Mouse (Mus musculus) ovary, postnatal 10 days (tissue): ENCODE results near the gene Hoxc8.

Experiments
- DNase-seq: peaks from one replicate; pipeline ENCODE4 v3.0.0; 2022; ENCODE audit warnings: low spot score

The Hoxc8 gene

GRCm38 (mm10) chr15:102965003-102965891 is 25.2 kb upstream of the Hoxc8 start:
- DNase-seq = no peak

- peak; percentile 71 for DNase-seq
These were observed 24.3 kb upstream of the Hoxc8 start for GRCm38 (mm10) chr15:102965892-102966775.

- DNase-seq = no peak
These were observed 23.6 kb upstream of the Hoxc8 start, which contains the start of gene Hoxc10 for GRCm38 (mm10) chr15:102966776-102967311. Hoxc10 (plus strand) TSS chr15:102966796.

- no peak for DNase-seq
These were observed 23.2 kb upstream of the Hoxc8 start, which contains the start of gene Hoxc5 for GRCm38 (mm10) chr15:102967312-102967510. Hoxc5 (plus strand) TSS chr15:102967443.

- no peak for DNase-seq
These were observed 22.7 kb upstream of the Hoxc8 start for GRCm38 (mm10) chr15:102967511-102968397.

- no peak for DNase-seq
These were observed 21.1 kb upstream of the Hoxc8 start for GRCm38 (mm10) chr15:102969296-102969695.

GRCm38 (mm10) chr15:102970740-102971139 is 19.7 kb upstream of the Hoxc8 start:
- DNase-seq = no peak

GRCm38 (mm10) chr15:102972254-102972653 is 18.2 kb upstream of the Hoxc8 start:
- DNase-seq = no peak

- DNase-seq = no peak
These were observed 17.7 kb upstream of the Hoxc8 start for GRCm38 (mm10) chr15:102972753-102973152.

- no peak for DNase-seq
These were observed 15.4 kb upstream of the Hoxc8 start for GRCm38 (mm10) chr15:102975034-102975433.

- no peak for DNase-seq
These were observed 14.7 kb upstream of the Hoxc8 start for GRCm38 (mm10) chr15:102975688-102976111.

- no peak for DNase-seq
These were observed 14.2 kb upstream of the Hoxc8 start, which contains the start of gene Hoxc9 for GRCm38 (mm10) chr15:102976171-102976570. Hoxc9 (plus strand) TSS chr15:102976439.

GRCm38 (mm10) chr15:102976631-102977422 is 13.6 kb upstream of the Hoxc8 start:
- DNase-seq = no peak

GRCm38 (mm10) chr15:102977423-102977974 is 12.9 kb upstream of the Hoxc8 start:
- DNase-seq = no peak

GRCm38 (mm10) chr15:102978615-102979515 is 11.5 kb upstream of the Hoxc8 start:
- no peak for DNase-seq

GRCm38 (mm10) chr15:102979936-102980335 is 10.5 kb upstream of the Hoxc8 start:
- DNase-seq = no peak

- DNase-seq = no peak
These were observed 10.1 kb upstream of the Hoxc8 start for GRCm38 (mm10) chr15:102980352-102980751.

- DNase-seq = no peak
These were observed 9.5 kb upstream of the Hoxc8 start for GRCm38 (mm10) chr15:102980912-102981311.
